Mouse (Mus musculus) bone marrow macrophage, adult 2 months (primary cell): ENCODE data around the gene Defb41.

Experiments used
- CTCF ChIP-seq: IDR thresholded peaks from 2 replicates; pipeline ENCODE4 v1.5.1; 2012; ENCODE audit warnings: low read depth, mild to moderate bottlenecking, low read length, moderate library complexity
- POLR2A ChIP-seq: IDR thresholded peaks from 2 replicates; pipeline ENCODE4 v1.6.1; 2012; ENCODE audit warnings: mild to moderate bottlenecking, low read depth, low read length, borderline replicate concordance

- no peak for TF ChIP-seq POLR2A
- no peak for TF ChIP-seq CTCF
These were observed 42.9 kb upstream of the Defb41 start for GRCm38 (mm10) chr1:18307545-18308473.
